ENCODE assay signal across 8 mouse cellular contexts in the genomic region with DNA sequence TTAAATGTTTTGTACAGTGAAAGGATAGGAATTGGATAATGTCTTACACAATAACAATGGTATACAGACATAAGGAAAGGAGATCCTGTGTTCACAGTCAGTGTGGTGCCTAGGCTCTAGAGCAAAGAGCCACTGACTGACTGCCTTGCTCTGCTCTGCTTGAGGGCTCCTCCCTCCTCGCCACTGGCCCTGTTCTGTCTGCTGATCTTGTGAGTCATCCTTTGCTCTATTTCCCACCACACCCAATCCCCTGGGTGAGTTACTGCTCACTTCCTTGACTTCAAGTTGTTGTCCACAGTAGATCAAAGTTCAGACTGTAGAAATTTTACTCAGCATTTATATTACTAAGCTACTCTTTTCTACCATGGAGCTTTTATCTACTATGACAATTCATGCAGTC.
DNase-seq lines count a peak whose midpoint lies in the region; ATAC-seq and TF ChIP-seq lines count a peak whose summit lies in the region.

No protein-coding gene starts in this region.

- no peak overlapping the region for H3K4me3 ChIP-seq in kidney, embryonic 15.5 days (replicated peaks)
- H3K4me3 ChIP-seq in embryonic fibroblast, embryonic 13.5 days (ENCODE audit: insufficient read depth, low read length): no peak overlapping the region
- H3K4me3 ChIP-seq in kidney, postnatal 0 days (replicated peaks; ENCODE audit: low read depth, low read length): no peak overlapping the region
- no peak overlapping the region for H3K4me3 ChIP-seq in myocyte
- H3K4me3 ChIP-seq in midbrain, embryonic 11.5 days (ENCODE audit: low read depth, low read length): no peak overlapping the region
- H3K4me3 ChIP-seq in hindbrain, embryonic 12.5 days: no peak overlapping the region

- WGBS in kidney, embryonic 15.5 days: 89% methylated on average over 1 of the region's 1 CpGs
- WGBS in kidney, postnatal 0 days: 65% methylated on average over 1 of the region's 1 CpGs
- WGBS in midbrain, embryonic 11.5 days: 50% methylated on average over 1 of the region's 1 CpGs
- 73% methylated on average over 1 of the region's 1 CpGs for WGBS in hindbrain, embryonic 12.5 days

- H3K9ac ChIP-seq in kidney, embryonic 15.5 days: no peak overlapping the region
- H3K9ac ChIP-seq in kidney, postnatal 0 days (ENCODE audit: low read depth, low read length): no peak overlapping the region
- H3K9ac ChIP-seq in midbrain, embryonic 11.5 days (ENCODE audit: low read length): no peak overlapping the region
- no peak overlapping the region for H3K9ac ChIP-seq in hindbrain, embryonic 12.5 days

- H3K36me3 ChIP-seq in kidney, embryonic 15.5 days: no peaks in the 10 kb centered on the region
- no peaks in the 10 kb centered on the region for H3K36me3 ChIP-seq in kidney, postnatal 0 days (ENCODE audit: insufficient read depth, low read length)
- no peaks in the 10 kb centered on the region for H3K36me3 ChIP-seq in myocyte (ENCODE audit: control insufficient read depth, insufficient read depth)
- H3K36me3 ChIP-seq in midbrain, embryonic 11.5 days (ENCODE audit: control insufficient read depth, insufficient read depth, low read length): no peaks in the 10 kb centered on the region
- H3K36me3 ChIP-seq in hindbrain, embryonic 12.5 days: no peaks in the 10 kb centered on the region

- no peak overlapping the region for H3K27ac ChIP-seq in kidney, embryonic 15.5 days
- peak overlapping the region; percentile 70 for H3K27ac ChIP-seq in embryonic fibroblast, embryonic 13.5 days (ENCODE audit: insufficient read depth, low read length)
- H3K27ac ChIP-seq in kidney, postnatal 0 days: no peak overlapping the region
- H3K27ac ChIP-seq in midbrain, embryonic 11.5 days (ENCODE audit: low read depth, low read length): no peak overlapping the region
- no peak overlapping the region for H3K27ac ChIP-seq in hindbrain, embryonic 12.5 days

- H3K27me3 ChIP-seq in kidney, embryonic 15.5 days: peaks cover 46% of the 10 kb centered on the region
- H3K27me3 ChIP-seq in kidney, postnatal 0 days (ENCODE audit: insufficient read depth, low read length): no peaks in the 10 kb centered on the region
- H3K27me3 ChIP-seq in myocyte (ENCODE audit: control insufficient read depth, insufficient read depth, insufficient read length): no peaks in the 10 kb centered on the region
- peaks cover 11% of the 10 kb centered on the region; the same call in 1 of the 2 replicates for H3K27me3 ChIP-seq in midbrain, embryonic 11.5 days (ENCODE audit: control insufficient read depth, insufficient read depth, low read length)
- peaks cover 18% of the 10 kb centered on the region for H3K27me3 ChIP-seq in hindbrain, embryonic 12.5 days

- no peaks in the 10 kb centered on the region for H3K9me3 ChIP-seq in kidney, embryonic 15.5 days (replicated peaks)
- no peaks in the 10 kb centered on the region for H3K9me3 ChIP-seq in kidney, postnatal 0 days (replicated peaks; ENCODE audit: low read length)
- H3K9me3 ChIP-seq in midbrain, embryonic 11.5 days (ENCODE audit: control insufficient read depth, low read length): no peaks in the 10 kb centered on the region
- H3K9me3 ChIP-seq in hindbrain, embryonic 12.5 days (replicated peaks): no peaks in the 10 kb centered on the region

- ATAC-seq in kidney, embryonic 15.5 days (replicated peaks; ENCODE audit: low FRiP score): no peak
- peak; percentile 63; the same call in 1 of the 2 replicates for ATAC-seq in kidney, postnatal 0 days (replicated peaks; ENCODE audit: low FRiP score, low read depth)
- ATAC-seq in midbrain, embryonic 11.5 days (ENCODE audit: low FRiP score): no peak
- no peak for ATAC-seq in hindbrain, embryonic 12.5 days (ENCODE audit: low FRiP score)

- H3K79me2 ChIP-seq in myocyte (ENCODE audit: control insufficient read depth, insufficient read depth): no peaks in the 10 kb centered on the region

- TF ChIP-seq CTCF in embryonic fibroblast, embryonic 13.5 days (IDR thresholded peaks at IDR 0.05; ENCODE audit: borderline replicate concordance, insufficient read depth, low read length): no peak
- no peak for TF ChIP-seq CTCF in kidney, postnatal 0 days (IDR thresholded peaks at IDR 0.05; ENCODE audit: low read depth)

- H3K4me1 ChIP-seq in kidney, embryonic 15.5 days: no peaks in the 10 kb centered on the region
- H3K4me1 ChIP-seq in embryonic fibroblast, embryonic 13.5 days (ENCODE audit: control insufficient read depth, insufficient read depth, low read length): peaks cover 4% of the 10 kb centered on the region; the same call in 1 of the 2 replicates
- H3K4me1 ChIP-seq in kidney, postnatal 0 days (replicated peaks; ENCODE audit: insufficient read depth, low read length): no peaks in the 10 kb centered on the region
- H3K4me1 ChIP-seq in midbrain, embryonic 11.5 days (ENCODE audit: control insufficient read depth, insufficient read depth, low read length): no peaks in the 10 kb centered on the region
- H3K4me1 ChIP-seq in hindbrain, embryonic 12.5 days: no peaks in the 10 kb centered on the region

- no peak for TF ChIP-seq POLR2A in embryonic fibroblast, embryonic 13.5 days (IDR thresholded peaks at IDR 0.05; ENCODE audit: low read depth, low read length)
- TF ChIP-seq POLR2A in myocyte (IDR thresholded peaks at IDR 0.05; ENCODE audit: insufficient read length, low read depth): peak; percentile 51

- peak; percentile 55 for DNase-seq in kidney, adult 11 months
- peak; percentile 20 for DNase-seq in kidney, postnatal 0 days (ENCODE audit: low spot score)
- DNase-seq in midbrain, embryonic 11.5 days (ENCODE audit: low spot score, missing footprints): no peak
- no peak for DNase-seq in cerebellum, postnatal 25 days

- no peak overlapping the region for H3K4me2 ChIP-seq in kidney, embryonic 15.5 days
- no peak overlapping the region for H3K4me2 ChIP-seq in kidney, postnatal 0 days (ENCODE audit: low read length)
- H3K4me2 ChIP-seq in myocyte (ENCODE audit: low read depth): peak overlapping the region; percentile 34
- no peak overlapping the region for H3K4me2 ChIP-seq in midbrain, embryonic 11.5 days
- no peak overlapping the region for H3K4me2 ChIP-seq in hindbrain, embryonic 12.5 days (replicated peaks)

- H3ac ChIP-seq in myocyte (ENCODE audit: control insufficient read depth, insufficient read length): no peak overlapping the region

TF ChIP-seq in myocyte, 11 proteins besides CTCF, POLR2A, EP300 and RAD21:
- TF ChIP-seq MYOD1 (IDR thresholded peaks at IDR 0.05; ENCODE audit: control insufficient read depth in 1 of 3, insufficient read length in 2 of 3, low read depth in 2 of 3) (peak in 1 of 3 experiments; percentile 6), TCF12 (IDR thresholded peaks at IDR 0.05; ENCODE audit: insufficient read depth, poor library complexity, severe bottlenecking) (no peak)

Comparison
In these comparisons a context has a peak if more than half of its experiments do, and no peak if none do; other contexts are left out.
1. DNase-seq: peak in kidney, adult 11 months (single experiment) and kidney, postnatal 0 days (single experiment); none in midbrain, embryonic 11.5 days (single experiment) and cerebellum, postnatal 25 days (0 of 2).